Mouse (Mus musculus): ENCODE data around the gene Ddx31. TPM values are rescaled to one million over a fixed set of nuclear protein-coding genes. Genes with fewer than 3 reads are reported as not detected.

Ddx31 gene
- polyA plus RNA-seq, 1 experiment from 2014 or later = 4.2 TPM

GRCm38 (mm10) chr2:28897340-28897899 is 57.2 kb downstream of the Ddx31 start:
- ATAC-seq = no peak

GRCm38 (mm10) chr2:28902291-28902690 is 62.1 kb downstream of the Ddx31 start:
- Histone ChIP-seq H3K4me1 (ENCODE audit: insufficient read depth) (no peaks in the 10 kb centered on the region), H3K9me3 (ENCODE audit: low read length) (no peaks in the 10 kb centered on the region), H3K27ac (ENCODE audit: low read depth) (no peak overlapping the region), H3K36me3 (replicated peaks; ENCODE audit: insufficient read depth, low read length) (peaks cover 28% of the 10 kb centered on the region), H3K9ac (replicated peaks) (no peak overlapping the region), H3K27me3 (ENCODE audit: insufficient read depth, low read length) (no peaks in the 10 kb centered on the region), H3K4me3 (ENCODE audit: low read depth, low read length) (no peak overlapping the region), H3K4me2 (ENCODE audit: low read depth, low read length) (no peak overlapping the region)
- TF ChIP-seq CTCF (IDR thresholded peaks at IDR 0.05; ENCODE audit: low read depth) (no peak), EP300 (IDR thresholded peaks at IDR 0.05; ENCODE audit: low read depth) (no peak)
- 87% methylated on average over 8 of the region's 8 CpGs for WGBS (ENCODE audit: insufficient replicate concordance)
- DNase-seq = no peak
- no peak for ATAC-seq

More at GRCm38 (mm10) chr2:28897340-28897899, 57.2 kb downstream of the Ddx31 start:
- Histone ChIP-seq H3K27ac (ENCODE audit: low read depth) (no peak overlapping the region), H3K36me3 (replicated peaks; ENCODE audit: insufficient read depth, low read length) (peaks cover 35% of the 10 kb centered on the region), H3K4me3 (ENCODE audit: low read depth, low read length) (no peak overlapping the region), H3K27me3 (ENCODE audit: insufficient read depth, low read length) (no peaks in the 10 kb centered on the region), H3K9ac (replicated peaks) (no peak overlapping the region), H3K4me2 (ENCODE audit: low read depth, low read length) (no peak overlapping the region), H3K9me3 (ENCODE audit: low read length) (no peaks in the 10 kb centered on the region), H3K4me1 (ENCODE audit: insufficient read depth) (no peaks in the 10 kb centered on the region; the same call in 1 of the 2 replicates)
- no peak for TF ChIP-seq CTCF (IDR thresholded peaks at IDR 0.05; ENCODE audit: low read depth)
- TF ChIP-seq EP300 (IDR thresholded peaks at IDR 0.05; ENCODE audit: low read depth) = no peak
- WGBS (ENCODE audit: insufficient replicate concordance) = 73% methylated on average over 4 of the region's 4 CpGs
- DNase-seq = no peak

GRCm38 (mm10) chr2:28903871-28904270 is 63.7 kb downstream of the Ddx31 start:
- ATAC-seq (no peak), DNase-seq (no peak)
- Histone ChIP-seq H3K36me3 (replicated peaks; ENCODE audit: insufficient read depth, low read length) (peaks cover 22% of the 10 kb centered on the region), H3K4me1 (ENCODE audit: insufficient read depth) (no peaks in the 10 kb centered on the region), H3K4me3 (ENCODE audit: low read depth, low read length) (no peak overlapping the region), H3K27me3 (ENCODE audit: insufficient read depth, low read length) (peaks cover 12% of the 10 kb centered on the region), H3K9me3 (ENCODE audit: low read length) (no peaks in the 10 kb centered on the region), H3K9ac (replicated peaks) (no peak overlapping the region), H3K4me2 (ENCODE audit: low read depth, low read length) (no peak overlapping the region), H3K27ac (ENCODE audit: low read depth) (no peak overlapping the region)
- WGBS (ENCODE audit: insufficient replicate concordance) = 80% methylated on average over 5 of the region's 5 CpGs
- TF ChIP-seq EP300 (IDR thresholded peaks at IDR 0.05; ENCODE audit: low read depth) (no peak), CTCF (IDR thresholded peaks at IDR 0.05; ENCODE audit: low read depth) (no peak)

GRCm38 (mm10) chr2:28904786-28905185 is 64.6 kb downstream of the Ddx31 start:
- DNase-seq = no peak
- no peak overlapping the region for H3K4me3 ChIP-seq (ENCODE audit: low read depth, low read length)
- 74% methylated on average over 9 of the region's 9 CpGs for WGBS (ENCODE audit: insufficient replicate concordance)
- no peak overlapping the region for H3K9ac ChIP-seq (replicated peaks)
- no peaks in the 10 kb centered on the region for H3K9me3 ChIP-seq (ENCODE audit: low read length)
- H3K4me1 ChIP-seq (ENCODE audit: insufficient read depth) = no peaks in the 10 kb centered on the region
- H3K36me3 ChIP-seq (replicated peaks; ENCODE audit: insufficient read depth, low read length) = peaks cover 22% of the 10 kb centered on the region
- TF ChIP-seq EP300 (IDR thresholded peaks at IDR 0.05; ENCODE audit: low read depth) (no peak), CTCF (IDR thresholded peaks at IDR 0.05; ENCODE audit: low read depth) (no peak)
- H3K4me2 ChIP-seq (ENCODE audit: low read depth, low read length) = no peak overlapping the region
- H3K27ac ChIP-seq (ENCODE audit: low read depth) = no peak overlapping the region
- H3K27me3 ChIP-seq (ENCODE audit: insufficient read depth, low read length) = peaks cover 21% of the 10 kb centered on the region
- ATAC-seq = no peak

GRCm38 (mm10) chr2:28905561-28905960 is 65.4 kb downstream of the Ddx31 start:
- no peak for DNase-seq
- Histone ChIP-seq H3K36me3 (replicated peaks; ENCODE audit: insufficient read depth, low read length) (peaks cover 22% of the 10 kb centered on the region), H3K27me3 (ENCODE audit: insufficient read depth, low read length) (peaks cover 29% of the 10 kb centered on the region), H3K4me2 (ENCODE audit: low read depth, low read length) (no peak overlapping the region), H3K27ac (ENCODE audit: low read depth) (no peak overlapping the region), H3K4me3 (ENCODE audit: low read depth, low read length) (no peak overlapping the region), H3K9ac (replicated peaks) (no peak overlapping the region), H3K4me1 (ENCODE audit: insufficient read depth) (no peaks in the 10 kb centered on the region), H3K9me3 (ENCODE audit: low read length) (no peaks in the 10 kb centered on the region)
- ATAC-seq = no peak
- WGBS (ENCODE audit: insufficient replicate concordance) = 67% methylated on average over 4 of the region's 4 CpGs
- no peak for TF ChIP-seq CTCF (IDR thresholded peaks at IDR 0.05; ENCODE audit: low read depth)
- TF ChIP-seq EP300 (IDR thresholded peaks at IDR 0.05; ENCODE audit: low read depth) = no peak

GRCm38 (mm10) chr2:28907691-28908388 is 67.6 kb downstream of the Ddx31 start:
- H3K36me3 ChIP-seq (replicated peaks; ENCODE audit: insufficient read depth, low read length) = peaks cover 16% of the 10 kb centered on the region
- no peak overlapping the region for H3K4me3 ChIP-seq (ENCODE audit: low read depth, low read length)
- no peak overlapping the region for H3K9ac ChIP-seq (replicated peaks)
- H3K9me3 ChIP-seq (ENCODE audit: low read length) = no peaks in the 10 kb centered on the region
- WGBS (ENCODE audit: insufficient replicate concordance) = 16% methylated on average over 10 of the region's 10 CpGs
- no peak overlapping the region for H3K4me2 ChIP-seq (ENCODE audit: low read depth, low read length)
- H3K4me1 ChIP-seq (ENCODE audit: insufficient read depth) = no peaks in the 10 kb centered on the region
- H3K27me3 ChIP-seq (ENCODE audit: insufficient read depth, low read length) = peaks cover 52% of the 10 kb centered on the region
- ATAC-seq (no peak), DNase-seq (no peak)
- H3K27ac ChIP-seq (ENCODE audit: low read depth) = no peak overlapping the region
- TF ChIP-seq EP300 (IDR thresholded peaks at IDR 0.05; ENCODE audit: low read depth) (no peak), CTCF (IDR thresholded peaks at IDR 0.05; ENCODE audit: low read depth) (no peak)
